ENCODE assay signal across 8 mouse cellular contexts in the genomic region with DNA sequence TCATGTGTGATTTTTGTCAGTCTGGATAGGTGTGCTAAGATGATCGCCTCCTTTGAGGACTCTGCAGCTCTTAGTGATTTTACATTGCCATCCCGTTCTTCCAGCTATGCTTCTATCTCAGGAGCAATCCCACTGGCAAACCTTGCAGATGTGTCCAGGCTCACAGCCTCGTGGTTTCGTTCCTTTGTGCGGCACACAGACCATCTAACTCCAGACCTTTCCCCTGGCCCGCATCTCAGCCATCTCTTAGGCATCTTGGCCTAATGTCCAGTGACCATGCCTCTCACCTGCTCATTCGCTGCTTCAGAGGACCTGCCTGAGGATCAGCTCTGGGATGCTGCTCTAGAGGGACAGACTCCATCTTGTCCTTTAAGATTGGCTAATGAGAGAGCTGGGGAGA. TPM values are rescaled to one million over a fixed set of nuclear protein-coding genes. Genes with fewer than 3 reads are reported as not detected.
DNase-seq lines count a peak whose midpoint lies in the region; ATAC-seq and TF ChIP-seq lines count a peak whose summit lies in the region.

No protein-coding gene starts in this region.

- ATAC-seq in liver, embryonic 12.5 days = no peak

- peaks cover 22% of the 10 kb centered on the region for H3K4me1 ChIP-seq in heart, embryonic 10.5 days
- peaks cover 7 to 19% of the 10 kb centered on the region in 2 experiments for H3K4me1 ChIP-seq in CH12.LX (ENCODE audit: control insufficient read depth in 1 of 2, insufficient read depth in 2 of 2)
- peaks cover 28% of the 10 kb centered on the region for H3K4me1 ChIP-seq in forebrain, embryonic 10.5 days
- H3K4me1 ChIP-seq in liver, embryonic 12.5 days = peaks cover 61% of the 10 kb centered on the region

- no peak for TF ChIP-seq RAD21 in CH12.LX (IDR thresholded peaks at IDR 0.05; ENCODE audit: low read depth, low read length)

- no peaks in the 10 kb centered on the region for H3K9me3 ChIP-seq in heart, embryonic 10.5 days
- H3K9me3 ChIP-seq in CH12.LX (replicated peaks; ENCODE audit: low read length) = no peaks in the 10 kb centered on the region
- no peaks in the 10 kb centered on the region for H3K9me3 ChIP-seq in forebrain, embryonic 10.5 days
- no peaks in the 10 kb centered on the region for H3K9me3 ChIP-seq in liver, embryonic 12.5 days (replicated peaks)

- no peak for TF ChIP-seq CTCF in CH12.LX (conservative IDR thresholded peaks at IDR 0.05 in 1 of 2, IDR thresholded peaks at IDR 0.05 in 1 of 2; ENCODE audit: low read depth in 2 of 2, low read length in 2 of 2)

- peak overlapping the region; percentile 76 for H3K4me3 ChIP-seq in heart, embryonic 10.5 days
- peak overlapping the region; percentile 76 to 80 (median 78) for H3K4me3 ChIP-seq in CH12.LX (replicated peaks in 1 of 3; ENCODE audit: low read depth in 2 of 3, low read length in 2 of 3, poor library complexity in 1 of 3)
- peak overlapping the region; percentile 95 for H3K4me3 ChIP-seq in forebrain, embryonic 10.5 days
- peak overlapping the region; percentile 83 for H3K4me3 ChIP-seq in liver, embryonic 12.5 days

- in situ Hi-C loops in CH12.LX (cut with MboI; ENCODE audit: low pct_ligation_motif_present, low pct_unique_long_range_greater_than_20kb, low sequenced_read_pairs) = loop anchor here (5.0 to 25.0 kb wide), 2 partner anchors 157 to 312 kb away; a partner anchor contains a TSS

- H3K9ac ChIP-seq in CH12.LX (ENCODE audit: insufficient read depth, low read depth) = peak overlapping the region; percentile 90
- H3K9ac ChIP-seq in liver, embryonic 12.5 days = peak overlapping the region; percentile 95

- peaks cover 33% of the 10 kb centered on the region for H3K36me3 ChIP-seq in heart, embryonic 10.5 days
- H3K36me3 ChIP-seq in CH12.LX (replicated peaks in 1 of 2; ENCODE audit: control insufficient read depth in 1 of 2, insufficient read depth in 1 of 2, low read length in 1 of 2) = peaks cover 37 to 61% of the 10 kb centered on the region in 2 experiments
- H3K36me3 ChIP-seq in forebrain, embryonic 10.5 days (replicated peaks) = peaks cover 36% of the 10 kb centered on the region
- H3K36me3 ChIP-seq in liver, embryonic 12.5 days = peaks cover 58% of the 10 kb centered on the region

- no peaks in the 10 kb centered on the region for H3K79me2 ChIP-seq in CH12.LX (replicated peaks; ENCODE audit: control insufficient read depth, extremely low read depth, insufficient read depth, poor library complexity, severe bottlenecking)

- dilution Hi-C loops in CH12.LX (cut with MboI; ENCODE audit: extremely low pct_ligation_motif_present, extremely low pct_unique_long_range_greater_than_20kb, low sequenced_read_pairs) = no loop called here

- H3K4me2 ChIP-seq in CH12.LX (ENCODE audit: insufficient read depth, low read depth, poor library complexity, severe bottlenecking) = peak overlapping the region; percentile 73
- peak overlapping the region; percentile 76 for H3K4me2 ChIP-seq in liver, embryonic 12.5 days

- TF ChIP-seq EP300 in CH12.LX (IDR thresholded peaks at IDR 0.05; ENCODE audit: low read length) = no peak

- TF ChIP-seq POLR2A in CH12.LX (IDR thresholded peaks at IDR 0.05; ENCODE audit: low read depth, low read length) = no peak

- DNase-seq in heart, embryonic 10.5 days (ENCODE audit: low spot score) = peak; percentile 74
- DNase-seq in heart, adult 18-20 months = no peak
- DNase-seq in CH12.LX (ENCODE audit: extremely low read depth) = no peak
- DNase-seq in forebrain, embryonic 10.5 days (ENCODE audit: extremely low spot score, low spot score) = no peak
- DNase-seq in ovary, postnatal 14 days (ENCODE audit: low spot score) = no peak
- DNase-seq in ovary, postnatal 36 days (ENCODE audit: low spot score) = no peak
- no peak for DNase-seq in left cerebral cortex, adult 11 months (ENCODE audit: low spot score)

- H3K27ac ChIP-seq in heart, embryonic 10.5 days = peak overlapping the region; percentile 93
- no peak overlapping the region for H3K27ac ChIP-seq in CH12.LX (ENCODE audit: insufficient read depth, low read depth)
- peak overlapping the region; percentile 97 for H3K27ac ChIP-seq in forebrain, embryonic 10.5 days
- peak overlapping the region; percentile 98 for H3K27ac ChIP-seq in liver, embryonic 12.5 days

- WGBS in heart, embryonic 10.5 days = 80% methylated on average over 7 of the region's 7 CpGs
- 87% methylated on average over 7 of the region's 7 CpGs for WGBS in forebrain, embryonic 10.5 days
- WGBS in liver, embryonic 12.5 days (ENCODE audit: insufficient replicate concordance) = 72% methylated on average over 7 of the region's 7 CpGs

- H3K27me3 ChIP-seq in heart, embryonic 10.5 days (ENCODE audit: insufficient read depth, poor library complexity, severe bottlenecking) = no peaks in the 10 kb centered on the region
- no peaks in the 10 kb centered on the region for H3K27me3 ChIP-seq in CH12.LX (replicated peaks)
- H3K27me3 ChIP-seq in forebrain, embryonic 10.5 days (ENCODE audit: poor library complexity, severe bottlenecking) = no peaks in the 10 kb centered on the region
- no peaks in the 10 kb centered on the region for H3K27me3 ChIP-seq in liver, embryonic 12.5 days (replicated peaks)

TF ChIP-seq in CH12.LX, 34 proteins besides CTCF, POLR2A, EP300 and RAD21:
- no peak for TF ChIP-seq NRF1 (IDR thresholded peaks at IDR 0.05; ENCODE audit: low read depth, low read length)
- TF ChIP-seq ZNF384 (IDR thresholded peaks at IDR 0.05; ENCODE audit: low read depth, low read length) = no peak

RNA-seq across cellular contexts. Expression of a gene that starts 1.2 kb away (rescaled TPM):
- polyA plus RNA-seq in heart, embryonic 10.5 days (2016; fragmentation: Nextera tagmentation; extraction: Ambion mirVana) = 238 and 283 TPM in 2 replicates
- 100 to 1,000 TPM; 388 to 397 TPM for total RNA-seq in heart, adult 18-20 months (2021)
- total RNA-seq in CH12.LX (2012; rRNA removed) (35.3 and 38.1 TPM in 2 replicates), CH12.LX (2014; rRNA removed) (53.6 and 60.5 TPM in 2 replicates)
- 190 and 223 TPM in 2 replicates for polyA plus RNA-seq in CH12.LX (2012; ENCODE audit: insufficient read length, low read depth)
- 168 and 172 TPM in 2 replicates for polyA plus RNA-seq in forebrain, embryonic 10.5 days (2016; fragmentation: Nextera tagmentation; extraction: Ambion mirVana)
- 314 and 322 TPM in 2 replicates for polyA plus RNA-seq in liver, embryonic 12.5 days (2016; fragmentation: Nextera tagmentation; extraction: Ambion mirVana)

RNA-seq across cellular contexts. Expression of a gene that starts 24.4 kb away (rescaled TPM):
- 42.8 and 50.7 TPM in 2 replicates for polyA plus RNA-seq in heart, embryonic 10.5 days (2016; fragmentation: Nextera tagmentation; extraction: Ambion mirVana)
- 10 to 100 TPM; 23.8 to 26.6 TPM for total RNA-seq in heart, adult 18-20 months (2021)
- total RNA-seq in CH12.LX (2012; rRNA removed) (82.6 and 85.5 TPM in 2 replicates), CH12.LX (2014; rRNA removed) (182 and 200 TPM in 2 replicates)
- 82.4 and 99.8 TPM in 2 replicates for polyA plus RNA-seq in CH12.LX (2012; ENCODE audit: insufficient read length, low read depth)
- polyA plus RNA-seq in forebrain, embryonic 10.5 days (2016; fragmentation: Nextera tagmentation; extraction: Ambion mirVana) = 55.2 and 59.3 TPM in 2 replicates
- polyA plus RNA-seq in liver, embryonic 12.5 days (2016; fragmentation: Nextera tagmentation; extraction: Ambion mirVana) = 58.6 and 59.9 TPM in 2 replicates

RNA-seq across cellular contexts. Expression of a gene that starts 24.5 kb away (rescaled TPM):
- 50.6 and 58.7 TPM in 2 replicates for polyA plus RNA-seq in heart, embryonic 10.5 days (2016; fragmentation: Nextera tagmentation; extraction: Ambion mirVana)
- total RNA-seq in heart, adult 18-20 months (2021) = 1 to 10 TPM; 2.3 to 3.8 TPM
- total RNA-seq in CH12.LX (2012; rRNA removed) (227 and 351 TPM in 2 replicates), CH12.LX (2014; rRNA removed) (281 and 286 TPM in 2 replicates)
- 317 and 327 TPM in 2 replicates for polyA plus RNA-seq in CH12.LX (2012; ENCODE audit: insufficient read length, low read depth)
- 64.5 and 65.7 TPM in 2 replicates for polyA plus RNA-seq in forebrain, embryonic 10.5 days (2016; fragmentation: Nextera tagmentation; extraction: Ambion mirVana)
- 112 and 114 TPM in 2 replicates for polyA plus RNA-seq in liver, embryonic 12.5 days (2016; fragmentation: Nextera tagmentation; extraction: Ambion mirVana)
